Mouse (Mus musculus) C2C12 (cell line): ENCODE data around the gene Otogl. TPM values are rescaled to one million over a fixed set of nuclear protein-coding genes. Genes with fewer than 3 reads are reported as not detected.
"Not testable (repeated sequence)": the region's sequence is repeated elsewhere in the genome, so short reads cannot be mapped to it uniquely, and the experiment has no call there.

Source experiments
- H3K27me3 ChIP-seq: one replicate; pipeline ENCODE4 v1.6.1; 2011; ENCODE audit not compliant: control insufficient read depth, insufficient read depth, insufficient read length
- H3K36me3 ChIP-seq: one replicate; pipeline ENCODE4 v1.6.1; 2011; ENCODE audit not compliant: control insufficient read depth, insufficient read depth
- H3K4me3 ChIP-seq: one replicate; pipeline ENCODE4 v1.5.1; 2011; ENCODE audit warnings: mild to moderate bottlenecking, control low read depth; ENCODE audit not compliant: poor library complexity, insufficient read depth, severe bottlenecking
- H3K79me2 ChIP-seq: one replicate; pipeline ENCODE4 v1.6.1; 2011; ENCODE audit not compliant: control insufficient read depth, insufficient read depth
- H3K79me3 ChIP-seq: one replicate; pipeline ENCODE4 v1.6.1; 2011; ENCODE audit warnings: low read depth, control low read depth
- H3ac ChIP-seq: one replicate; pipeline ENCODE3; 2011; ENCODE audit warnings: low read depth; ENCODE audit not compliant: control insufficient read depth, insufficient read length
- CEBPB ChIP-seq: IDR thresholded peaks from one replicate; pipeline ENCODE4 v1.6.1; 2011; ENCODE audit warnings: low read depth, mild to moderate bottlenecking, control low read depth, moderate library complexity
- CTCF ChIP-seq: IDR thresholded peaks from one replicate; pipeline ENCODE4 v1.5.1; 2011; ENCODE audit not compliant: control insufficient read depth, insufficient read depth, insufficient read length
- FOSL1 ChIP-seq: IDR thresholded peaks from one replicate; pipeline ENCODE4 v1.8.0; 2011; ENCODE audit warnings: mild to moderate bottlenecking, low read length; ENCODE audit not compliant: poor library complexity, insufficient read depth, severe bottlenecking
- MAX ChIP-seq: IDR thresholded peaks from one replicate; pipeline ENCODE4 v1.6.1; 2011; ENCODE audit warnings: mild to moderate bottlenecking, control low read depth
- MYOD1 ChIP-seq: IDR thresholded peaks from one replicate; pipeline ENCODE4 v1.6.1; 2011; ENCODE audit warnings: low read depth; ENCODE audit not compliant: control insufficient read depth, insufficient read length
- MYOG ChIP-seq: IDR thresholded peaks from one replicate; pipeline ENCODE4 v1.6.1; 2011; ENCODE audit not compliant: control insufficient read depth, insufficient read length; ENCODE audit errors: extremely low read depth
- USF1 ChIP-seq: IDR thresholded peaks from one replicate; pipeline ENCODE4 v1.6.1; 2011; ENCODE audit warnings: low read depth, mild to moderate bottlenecking, control low read depth, moderate library complexity
- polyA plus RNA-seq: library from polyadenylated mRNA; unstranded; fragments of >200 nt; fragmentation: generic; extraction: Trizol; gene quantifications from one replicate; pipeline ENCODE4 v1.2.1, GENCODE M21; 2012; ENCODE audit warnings: missing spikeins

Otogl gene
- polyA plus RNA-seq, 1 experiment, result 0.01 TPM

- Histone ChIP-seq H3K79me2 (no peaks in the 10 kb centered on the region), H3K27me3 (no peaks in the 10 kb centered on the region), H3K4me3 (no peak overlapping the region), H3K79me3 (no peaks in the 10 kb centered on the region), H3ac (no peak overlapping the region), H3K36me3 (no peaks in the 10 kb centered on the region)
- no peak for TF ChIP-seq FOSL1
- TF ChIP-seq MYOG, result no peak
- TF ChIP-seq USF1, result no peak
- TF ChIP-seq CTCF, result no peak
- TF ChIP-seq CEBPB, result no peak
- TF ChIP-seq MYOD1, result no peak
- no peak for TF ChIP-seq MAX
These were observed 106.7 kb downstream of the Otogl start for GRCm38 (mm10) chr10:107805203-107805602.

GRCm38 (mm10) chr10:107804285-107804684 lies 107.6 kb downstream of the Otogl start:
- H3ac ChIP-seq, H3K79me2 ChIP-seq, H3K27me3 ChIP-seq, H3K4me3 ChIP-seq, H3K36me3 ChIP-seq, H3K79me3 ChIP-seq: not testable (repeated sequence)

- Histone ChIP-seq H3K79me3 (no peaks in the 10 kb centered on the region), H3K79me2 (no peaks in the 10 kb centered on the region)
These were observed 112.1 kb downstream of the Otogl start for GRCm38 (mm10) chr10:107799671-107800353.

GRCm38 (mm10) chr10:107794812-107795756 lies 116.8 kb downstream of the Otogl start:
- Histone ChIP-seq H3K79me3 (no peaks in the 10 kb centered on the region), H3K27me3 (no peaks in the 10 kb centered on the region), H3K36me3 (no peaks in the 10 kb centered on the region), H3K4me3 (no peak overlapping the region), H3K79me2 (no peaks in the 10 kb centered on the region), H3ac (no peak overlapping the region)
- TF ChIP-seq FOSL1 (no peak), CEBPB (no peak), MAX (no peak), MYOD1 (no peak), USF1 (no peak), CTCF (no peak), MYOG (no peak)

More at GRCm38 (mm10) chr10:107799671-107800353, 112.1 kb downstream of the Otogl start:
- no peak overlapping the region for H3K4me3 ChIP-seq
- no peaks in the 10 kb centered on the region for H3K27me3 ChIP-seq
- H3ac ChIP-seq, result no peak overlapping the region
- TF ChIP-seq CEBPB (no peak), USF1 (no peak), CTCF (peak; percentile 27)
- H3K36me3 ChIP-seq, result no peaks in the 10 kb centered on the region

GRCm38 (mm10) chr10:107792491-107792890 lies 119.4 kb downstream of the Otogl start:
- no peak for TF ChIP-seq MYOG
- TF ChIP-seq USF1, result no peak
- no peak for TF ChIP-seq CTCF
- TF ChIP-seq CEBPB, result no peak
- Histone ChIP-seq H3K79me3 (no peaks in the 10 kb centered on the region), H3K79me2 (no peaks in the 10 kb centered on the region)

GRCm38 (mm10) chr10:107779548-107779947 lies 132.4 kb downstream of the Otogl start:
- H3K4me3 ChIP-seq, result no peak overlapping the region
- no peak for TF ChIP-seq USF1
- no peak for TF ChIP-seq MAX
- no peak for TF ChIP-seq CEBPB
- no peak for TF ChIP-seq CTCF
- no peak for TF ChIP-seq FOSL1
- no peak for TF ChIP-seq MYOG
- TF ChIP-seq MYOD1, result no peak
- no peak overlapping the region for H3ac ChIP-seq
- no peaks in the 10 kb centered on the region for H3K27me3 ChIP-seq
- no peaks in the 10 kb centered on the region for H3K36me3 ChIP-seq
- H3K79me3 ChIP-seq, result no peaks in the 10 kb centered on the region
- no peaks in the 10 kb centered on the region for H3K79me2 ChIP-seq

More at GRCm38 (mm10) chr10:107792491-107792890, 119.4 kb downstream of the Otogl start:
- Histone ChIP-seq H3K4me3 (no peak overlapping the region), H3ac (no peak overlapping the region), H3K36me3 (no peaks in the 10 kb centered on the region), H3K27me3 (no peaks in the 10 kb centered on the region)
